Mouse (Mus musculus) ES-Bruce4 (cell line): ENCODE measurements around the gene Tcn2.

Experiments used
- CTCF ChIP-seq: IDR thresholded peaks from one replicate; pipeline ENCODE4 v1.8.1; 2011; ENCODE audit warnings: low read depth, low read length
- EP300 ChIP-seq: IDR thresholded peaks from 2 replicates; pipeline ENCODE4 v1.6.1; 2011; ENCODE audit warnings: low read depth, low read length; ENCODE audit not compliant: insufficient read depth
- POLR2A ChIP-seq: IDR thresholded peaks from one replicate; pipeline ENCODE4 v1.8.1; 2011; ENCODE audit warnings: low read length; ENCODE audit not compliant: insufficient read depth

- TF ChIP-seq POLR2A (peak; percentile 10), CTCF (no peak), EP300 (peak; percentile 63)
These were observed at the start of gene Tcn2 for GRCm38 (mm10) chr11:3931511-3932211.
